Mouse (Mus musculus) megakaryocyte, embryonic 14.5 days (primary cell): ENCODE data around the gene Olfr76. TPM values are rescaled to one million over a fixed set of nuclear protein-coding genes. Genes with fewer than 3 reads are reported as not detected.

Source experiments
- polyA plus RNA-seq: library from polyadenylated mRNA; stranded (reverse); fragments of >175 nt; gene quantifications from 2 replicates; pipeline ENCODE4 v1.2.3, GENCODE M21; 2012; ENCODE audit warnings: low replicate concordance; ENCODE audit not compliant: insufficient read depth

The Olfr76 gene
- polyA plus RNA-seq, 1 experiment: not detected

Other genes with a start within 250 kb of the Olfr76 start
- gene Olfr1419, start 248.1 kb downstream of the Olfr76 start, polyA plus RNA-seq: not detected in 2 replicates
- gene Olfr1420, start 236.6 kb downstream of the Olfr76 start, polyA plus RNA-seq: not detected in 2 replicates
- 2.4 and 5.5 TPM in 2 replicates for gene Patl1, start 210.8 kb downstream of the Olfr76 start, polyA plus RNA-seq
- gene Osbp, start 157.3 kb downstream of the Olfr76 start, polyA plus RNA-seq: 0.73 and 3.0 TPM in 2 replicates
- not detected in 2 replicates for gene Olfr1423, start 81.9 kb downstream of the Olfr76 start, polyA plus RNA-seq
- not detected in 2 replicates for gene Olfr1424, start 60.5 kb downstream of the Olfr76 start, polyA plus RNA-seq
- not detected in 2 replicates for gene Olfr1425, start 45.5 kb downstream of the Olfr76 start, polyA plus RNA-seq
- gene Olfr1426, start 31.2 kb downstream of the Olfr76 start, polyA plus RNA-seq: not detected in 2 replicates
- not detected in 2 replicates for gene Olfr1427, start 19.9 kb downstream of the Olfr76 start, polyA plus RNA-seq
- gene Olfr1428, start 7.3 kb downstream of the Olfr76 start, polyA plus RNA-seq: not detected in 2 replicates
- gene Olfr1555-ps1, start 46.9 kb upstream of the Olfr76 start, polyA plus RNA-seq: not detected in 2 replicates
- not detected in 2 replicates for gene Olfr1431, start 77.4 kb upstream of the Olfr76 start, polyA plus RNA-seq
- gene Olfr1432, start 109.4 kb upstream of the Olfr76 start, polyA plus RNA-seq: not detected in 2 replicates
- not detected in 2 replicates for gene Olfr262, start 118.5 kb upstream of the Olfr76 start, polyA plus RNA-seq
- not detected in 2 replicates for gene Olfr235, start 137.8 kb upstream of the Olfr76 start, polyA plus RNA-seq
- gene Olfr1434, start 156.7 kb upstream of the Olfr76 start, polyA plus RNA-seq: not detected in 2 replicates
- gene Olfr1436, start 175.9 kb upstream of the Olfr76 start, polyA plus RNA-seq: not detected in 2 replicates
- gene Olfr1437, start 201.9 kb upstream of the Olfr76 start, polyA plus RNA-seq: not detected in 2 replicates
- not detected in 2 replicates for gene Olfr1438-ps1, start 212.7 kb upstream of the Olfr76 start, polyA plus RNA-seq